Mouse (Mus musculus) T-helper 2 cell (primary cell): ENCODE measurements around the gene Efcc1.

Source experiments
- in situ Hi-C: fragments of 300-600 bp; cut with MboI, MseI; formaldehyde crosslinking; loops from one replicate; pipeline ENCODE4 v1.15.1; 2025; ENCODE audit warnings: high pct_unique_total_duplicates

The Efcc1 gene

DNA sequence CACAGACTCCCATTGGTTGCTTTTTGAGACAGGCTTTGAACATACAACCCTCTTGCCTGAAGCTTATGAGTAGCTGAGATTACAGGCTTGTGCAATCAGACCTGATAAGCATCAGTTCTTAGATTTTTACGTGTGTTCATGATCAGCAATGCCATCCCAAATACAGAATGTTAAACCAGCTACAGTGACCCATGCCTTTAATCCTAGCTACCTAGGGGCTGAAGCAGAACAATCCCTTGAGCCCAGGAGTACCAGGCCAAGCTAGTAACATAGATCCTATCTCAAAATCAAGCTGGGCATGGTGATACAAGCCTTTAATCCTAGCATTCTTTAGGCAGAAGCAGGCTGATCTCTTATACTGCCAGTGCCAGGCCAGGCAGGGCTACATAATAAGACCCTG lies 73.4 kb downstream of the Efcc1 start:
- in situ Hi-C loops: loop anchor here (10.0 kb wide), 1 partner anchor 339 kb away; no protein-coding TSS in a partner anchor

DNA sequence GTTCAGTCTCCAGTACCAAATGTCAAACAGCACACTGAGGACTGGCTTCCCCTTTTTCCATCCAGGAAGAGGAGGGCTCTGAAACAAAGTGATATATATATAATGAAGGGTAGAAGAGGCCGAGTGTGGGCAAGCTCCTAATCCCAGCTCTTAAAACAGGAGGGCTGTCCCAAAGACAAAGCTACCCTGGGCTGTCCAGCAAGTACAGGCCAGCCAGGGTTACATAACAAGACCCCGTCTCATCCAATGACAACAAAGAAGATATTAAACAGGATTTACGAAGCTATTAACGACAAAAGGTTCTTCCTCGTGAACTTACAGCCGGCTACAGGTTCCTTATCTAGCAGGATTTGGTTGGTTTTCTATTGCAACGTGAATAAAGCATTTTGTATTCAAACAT lies 74.2 kb downstream of the Efcc1 start:
- in situ Hi-C loops: loop anchor here (5.0 to 10.0 kb wide), 2 partner anchors 43 to 340 kb away; no protein-coding TSS in a partner anchor

DNA sequence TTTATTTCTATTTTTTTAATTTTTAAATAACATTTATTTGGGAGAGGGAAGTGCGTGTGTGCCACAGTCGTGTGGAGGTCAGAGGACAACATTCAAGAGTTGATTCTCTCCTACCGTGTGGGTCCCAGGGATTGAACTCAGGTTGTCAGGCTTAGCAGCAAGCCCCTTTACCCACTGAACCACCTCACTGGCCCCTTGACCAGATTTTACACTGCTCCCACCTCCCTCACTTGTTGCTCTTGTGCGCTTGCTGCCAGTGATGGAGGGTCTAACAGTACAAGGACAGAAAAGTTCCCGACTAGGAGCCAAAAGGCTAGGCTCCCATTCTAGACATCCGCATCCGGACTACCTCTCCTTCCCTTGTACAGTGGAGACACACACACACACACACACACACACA lies 74.8 kb downstream of the Efcc1 start:
- in situ Hi-C loops: loop anchor here (5.0 to 10.0 kb wide), 2 partner anchors 43 to 341 kb away; no protein-coding TSS in a partner anchor
